Mouse (Mus musculus) intestine, postnatal 0 days (tissue): ENCODE data around the gene Tk1. TPM values are rescaled to one million over a fixed set of nuclear protein-coding genes. Genes with fewer than 3 reads are reported as not detected.

Experiments used
- ATAC-seq: fragments of 200-750 bp; cut with Nextera tagmentation; 2 replicates; pipeline ENCODE4 v1.8.0; 2017; ENCODE audit warnings: mild to moderate bottlenecking, moderate TSS enrichment, moderate library complexity
- H3K27ac ChIP-seq: fragments of 300-500 bp; sonication (generic); 2 replicates; pipeline ENCODE4 v1.5.1; 2014; ENCODE audit warnings: mild to moderate bottlenecking, low read depth, low read length, moderate library complexity
- H3K27me3 ChIP-seq: fragments of 300-500 bp; sonication (generic); replicated peaks from 2 replicates; pipeline ENCODE4 v1.6.1; 2014; ENCODE audit warnings: low read length, mixed read lengths; ENCODE audit not compliant: control insufficient read depth, insufficient read depth
- H3K36me3 ChIP-seq: fragments of 300-500 bp; sonication (generic); 2 replicates; pipeline ENCODE4 v1.6.1; 2014; ENCODE audit warnings: mild to moderate bottlenecking, moderate library complexity; ENCODE audit not compliant: control insufficient read depth, insufficient read depth
- H3K4me1 ChIP-seq: fragments of 300-500 bp; sonication (generic); replicated peaks from 2 replicates; pipeline ENCODE4 v1.6.1; 2014; ENCODE audit warnings: antibody characterized with exemption, low read length, mixed read lengths; ENCODE audit not compliant: control insufficient read depth, insufficient read depth
- H3K4me2 ChIP-seq: fragments of 300-500 bp; sonication (generic); replicated peaks from 2 replicates; pipeline ENCODE4 v1.6.1; 2014; ENCODE audit warnings: low read depth, mild to moderate bottlenecking, moderate library complexity
- H3K4me3 ChIP-seq: fragments of 300-500 bp; sonication (generic); 2 replicates; pipeline ENCODE4 v1.5.1; 2014; ENCODE audit warnings: low read depth, low read length
- H3K9ac ChIP-seq: fragments of 300-500 bp; sonication (generic); 2 replicates; pipeline ENCODE4 v1.6.1; 2014; ENCODE audit warnings: mild to moderate bottlenecking, low read depth, low read length
- H3K9me3 ChIP-seq: fragments of 300-500 bp; sonication (generic); 2 replicates; pipeline ENCODE4 v1.6.1; 2016; ENCODE audit warnings: mixed run types; ENCODE audit not compliant: control insufficient read depth
- CTCF ChIP-seq: sonication (generic); IDR thresholded peaks from 2 replicates; pipeline ENCODE4 v1.5.1; 2016; ENCODE audit warnings: low read depth, mild to moderate bottlenecking, control low read depth, antibody characterized with exemption, moderate library complexity
- WGBS: fragments of 180-500 bp; shearing (Covaris S2); extraction: QIAGEN DNeasy Blood & Tissue Kit; methylation state at CpG from one replicate; pipeline ENCODE4 v1.1.7; 2014; 5-methylcytosine and 5-hydroxymethylcytosine counted together
- polyA plus RNA-seq: library from polyadenylated mRNA; unstranded; fragments of >200 nt; fragmentation: Nextera tagmentation; extraction: Ambion mirVana; gene quantifications from 2 replicates; pipeline ENCODE4 v1.2.1, GENCODE M21; 2015

Tk1 gene
- polyA plus RNA-seq, 1 experiment from 2014 or later: 44.8 TPM

- no peak overlapping the region for H3K27ac ChIP-seq
- no peak for TF ChIP-seq CTCF
- no peak overlapping the region for H3K4me2 ChIP-seq
- H3K27me3 ChIP-seq: no peaks in the 10 kb centered on the region
- H3K36me3 ChIP-seq: no peaks in the 10 kb centered on the region
- no peak overlapping the region for H3K4me3 ChIP-seq
- no peak overlapping the region for H3K9ac ChIP-seq
- no peaks in the 10 kb centered on the region for H3K4me1 ChIP-seq
- no peak for ATAC-seq
- no peaks in the 10 kb centered on the region for H3K9me3 ChIP-seq
- WGBS: 83% methylated on average over 7 of the region's 7 CpGs
Measured at GRCm38 (mm10) chr11:117800038-117800437, 25.9 kb downstream of the Tk1 start.

DNA sequence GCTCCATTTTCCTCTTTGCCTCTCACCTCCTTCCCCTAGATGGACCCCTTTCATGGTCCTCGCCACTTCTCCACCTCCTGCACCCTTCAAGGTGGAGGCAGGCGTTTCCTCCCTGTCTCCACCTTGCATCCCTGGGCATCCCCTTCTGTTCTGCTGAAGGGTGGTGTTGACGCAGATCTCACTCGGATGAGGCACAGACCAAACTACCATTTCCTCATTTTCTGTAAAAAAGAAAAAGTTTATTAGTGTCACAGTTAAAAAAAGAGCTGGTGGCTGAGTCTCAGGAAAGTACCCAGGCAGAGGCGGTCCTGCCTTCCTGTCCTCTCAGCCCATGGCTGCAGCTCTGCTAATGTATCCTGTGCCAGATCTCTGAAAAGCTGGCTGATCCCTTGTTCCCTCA is 26.7 kb downstream of the Tk1 start:
- Histone ChIP-seq H3K4me2 (no peak overlapping the region), H3K27me3 (no peaks in the 10 kb centered on the region), H3K27ac (no peak overlapping the region), H3K36me3 (no peaks in the 10 kb centered on the region), H3K9me3 (no peaks in the 10 kb centered on the region), H3K4me3 (no peak overlapping the region), H3K9ac (no peak overlapping the region), H3K4me1 (no peaks in the 10 kb centered on the region)
- WGBS: 66% methylated on average over 5 of the region's 5 CpGs
- TF ChIP-seq CTCF: no peak
- no peak for ATAC-seq

GRCm38 (mm10) chr11:117798160-117798541 is 27.7 kb downstream of the Tk1 start:
- Histone ChIP-seq H3K4me3 (no peak overlapping the region), H3K36me3 (no peaks in the 10 kb centered on the region), H3K9ac (no peak overlapping the region), H3K27ac (no peak overlapping the region), H3K4me1 (no peaks in the 10 kb centered on the region), H3K27me3 (no peaks in the 10 kb centered on the region), H3K4me2 (no peak overlapping the region), H3K9me3 (no peaks in the 10 kb centered on the region)
- no peak for ATAC-seq
- WGBS: 19% methylated on average over 2 of the region's 2 CpGs
- TF ChIP-seq CTCF: no peak

- no peak within 1 kb of the TSS for H3K27ac ChIP-seq
- no peak within 1 kb of the TSS for H3K9ac ChIP-seq
- H3K4me2 ChIP-seq: no peak within 1 kb of the TSS
- H3K4me1 ChIP-seq: no peaks in the 10 kb centered on the region
- 63% methylated on average over 9 of the region's 9 CpGs for WGBS
- H3K4me3 ChIP-seq: no peak within 1 kb of the TSS
- no peak for ATAC-seq
- no peaks in the 10 kb centered on the region for H3K36me3 ChIP-seq
- no peak for TF ChIP-seq CTCF
- H3K27me3 ChIP-seq: no peaks in the 10 kb centered on the region
- H3K9me3 ChIP-seq: no peaks in the 10 kb centered on the region
Measured at GRCm38 (mm10) chr11:117797511-117798159, 28.3 kb downstream of the Tk1 start, which contains the start of gene 6030468B19Rik. TSS of gene 6030468B19Rik (plus strand) at chr11:117797660.

- Histone ChIP-seq H3K27ac (no peak overlapping the region), H3K36me3 (no peaks in the 10 kb centered on the region), H3K27me3 (no peaks in the 10 kb centered on the region), H3K9me3 (no peaks in the 10 kb centered on the region), H3K4me2 (no peak overlapping the region), H3K9ac (no peak overlapping the region), H3K4me1 (0 out of 2 replicates have a peak, but pooled peaks cover 2% of the 10 kb centered on the region), H3K4me3 (no peak overlapping the region)
- ATAC-seq: no peak
- no peak for TF ChIP-seq CTCF
- WGBS: 46% methylated on average over 5 of the region's 5 CpGs
Measured at GRCm38 (mm10) chr11:117796954-117797353, 28.9 kb downstream of the Tk1 start.

GRCm38 (mm10) chr11:117794035-117794551 is 31.8 kb downstream of the Tk1 start:
- Histone ChIP-seq H3K9me3 (no peaks in the 10 kb centered on the region), H3K27me3 (no peaks in the 10 kb centered on the region), H3K4me2 (no peak overlapping the region), H3K27ac (no peak overlapping the region), H3K9ac (no peak overlapping the region), H3K36me3 (no peaks in the 10 kb centered on the region), H3K4me1 (0 out of 2 replicates have a peak, but pooled peaks cover 3% of the 10 kb centered on the region), H3K4me3 (no peak overlapping the region)
- no peak for TF ChIP-seq CTCF
- 74% methylated on average over 4 of the region's 4 CpGs for WGBS
- no peak for ATAC-seq
